Mouse (Mus musculus) layer of hippocampus, adult 2 months (tissue): Measurements from ENCODE around the gene Krtap5-1. TPM values are rescaled to one million over a fixed set of nuclear protein-coding genes. Genes with fewer than 3 reads are reported as not detected.
A peak's percentile ranks its signal among the peaks of the same experiment; 100 is the strongest.
"Not testable (repeated sequence)": the region's sequence is repeated elsewhere in the genome, so short reads cannot be mapped to it uniquely, and the experiment has no call there.

ENCODE experiments used
- DNase-seq, 2 experiments: peaks; one replicate each; pipeline ENCODE4 v3.0.0; 2022; ENCODE audit warnings: low spot score in 2 of 2
- H3K27ac ChIP-seq: fragments of 200-600 bp; 2 replicates; pipeline ENCODE4 v1.8.1; 2022
- H3K4me3 ChIP-seq: fragments of 200-600 bp; 2 replicates; pipeline ENCODE4 v1.8.1; 2022; ENCODE audit warnings: mild to moderate bottlenecking
- CTCF ChIP-seq: fragments of 200-600 bp; conservative IDR thresholded peaks from 2 replicates; pipeline ENCODE4 v1.8.1; 2022; ENCODE audit warnings: antibody characterized with exemption, mild to moderate bottlenecking, moderate library complexity
- long read RNA-seq, 2 experiments: library from polyadenylated mRNA; stranded (forward); transcript quantifications; one replicate each; pipeline ENCODE4 v2.0.0; 2021; ENCODE audit warnings: borderline mapping rate in 2 of 2
- total RNA-seq, 2 experiments: library from RNA; stranded (reverse); gene quantifications; 2 replicates each; pipeline ENCODE4 v1.2.3; 2021

Gene Krtap5-1
- not detected for total RNA-seq
- long read RNA-seq, experiment 1 = 0 reads
- long read RNA-seq, experiment 2 = 0 reads

DNA sequence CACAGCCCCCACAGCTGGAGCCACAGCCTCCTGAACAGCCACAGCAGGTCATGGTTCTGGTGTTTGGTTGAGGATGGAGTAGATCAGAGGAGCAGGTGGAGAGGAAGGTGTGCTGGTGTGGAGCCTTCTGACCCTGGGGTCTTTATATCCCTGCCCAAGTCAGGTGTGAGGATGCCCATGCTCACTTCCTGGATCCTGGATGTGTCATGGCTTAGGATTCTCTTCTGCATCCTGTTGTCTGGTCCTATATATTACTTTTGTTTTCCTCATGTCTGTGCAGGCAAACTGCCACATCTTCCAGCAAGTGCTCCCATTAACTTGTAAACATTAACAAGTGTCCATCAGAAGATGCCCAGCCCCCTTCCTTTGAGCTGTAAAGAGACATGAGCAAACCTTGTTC is at the start of gene Krtap5-1:
Krtap5-1 (minus strand) TSS at position 101 of the 400 bp plus-strand sequence.
- H3K4me3 ChIP-seq, DNase-seq, H3K27ac ChIP-seq: not testable (repeated sequence)

DNA sequence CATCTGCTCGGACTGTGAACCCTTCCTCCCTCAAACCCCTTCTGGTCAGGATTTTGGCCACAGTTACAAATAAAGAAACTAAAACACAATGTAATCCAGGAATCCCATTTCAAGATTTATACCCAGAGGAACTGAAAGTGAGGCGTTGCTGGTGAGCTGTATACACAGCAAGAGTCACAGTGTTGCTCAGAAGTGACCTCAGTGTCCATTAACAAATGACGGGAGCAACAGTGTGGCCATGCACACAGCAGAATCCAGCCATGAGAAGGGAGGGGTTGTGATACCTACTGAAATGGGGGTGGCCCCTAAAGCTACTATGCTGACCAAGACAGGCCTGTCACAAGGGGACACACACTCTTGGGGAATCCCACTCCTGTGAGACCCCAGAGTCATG is 45.3 kb upstream of the Krtap5-1 start:
- no peak for DNase-seq

GRCm38 (mm10) chr7:142341564-142342246 is 44.8 kb upstream of the Krtap5-1 start:
- no peak for DNase-seq
- Histone ChIP-seq H3K27ac (peak overlapping the region; percentile 51; the same call in 1 of the 2 replicates), H3K4me3 (no peak overlapping the region)
- no peak for TF ChIP-seq CTCF

More for the DNA sequence above, 45.3 kb upstream of the Krtap5-1 start:
- H3K27ac ChIP-seq = peak overlapping the region; percentile 28; the same call in 1 of the 2 replicates
- H3K4me3 ChIP-seq = no peak overlapping the region
- no peak for TF ChIP-seq CTCF

GRCm38 (mm10) chr7:142340269-142340970 is 43.5 kb upstream of the Krtap5-1 start:
- no peak for TF ChIP-seq CTCF
- DNase-seq = no peak
- H3K27ac ChIP-seq = peak overlapping the region; percentile 51; the same call in 1 of the 2 replicates
- H3K4me3 ChIP-seq = no peak overlapping the region

DNA sequence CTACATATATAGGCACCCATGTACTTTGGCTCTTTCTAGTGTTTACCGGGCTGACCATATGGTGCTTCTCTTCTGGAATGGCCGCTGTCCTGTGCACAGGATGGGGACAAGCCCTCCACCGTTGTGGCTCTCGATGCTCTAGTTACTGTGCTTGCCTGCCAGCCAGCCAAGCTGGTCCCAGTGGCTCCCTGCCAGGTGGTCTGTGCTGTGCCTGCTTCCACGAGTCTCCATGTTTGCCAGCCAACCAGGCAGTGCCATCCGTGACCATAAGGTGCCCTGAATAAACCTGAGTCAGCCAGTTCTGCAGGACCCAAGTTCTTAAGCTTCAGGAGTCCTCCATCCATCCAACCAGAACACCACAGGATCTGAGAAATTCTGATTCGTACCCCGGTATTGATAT is 38.2 kb upstream of the Krtap5-1 start:
- no peak for TF ChIP-seq CTCF
- Histone ChIP-seq H3K27ac (no peak overlapping the region), H3K4me3 (no peak overlapping the region)
- no peak for DNase-seq

- peak; percentile 75 to 95 for DNase-seq
- H3K4me3 ChIP-seq = no peak overlapping the region
- peak; percentile 97 for TF ChIP-seq CTCF
Observed at GRCm38 (mm10) chr7:142334246-142334645, 37.3 kb upstream of the Krtap5-1 start.

GRCm38 (mm10) chr7:142332741-142333140 is 35.8 kb upstream of the Krtap5-1 start:
- not testable (repeated sequence) for DNase-seq, H3K27ac ChIP-seq, H3K4me3 ChIP-seq

More at GRCm38 (mm10) chr7:142334246-142334645, 37.3 kb upstream of the Krtap5-1 start:
- no peak overlapping the region for H3K27ac ChIP-seq

DNA sequence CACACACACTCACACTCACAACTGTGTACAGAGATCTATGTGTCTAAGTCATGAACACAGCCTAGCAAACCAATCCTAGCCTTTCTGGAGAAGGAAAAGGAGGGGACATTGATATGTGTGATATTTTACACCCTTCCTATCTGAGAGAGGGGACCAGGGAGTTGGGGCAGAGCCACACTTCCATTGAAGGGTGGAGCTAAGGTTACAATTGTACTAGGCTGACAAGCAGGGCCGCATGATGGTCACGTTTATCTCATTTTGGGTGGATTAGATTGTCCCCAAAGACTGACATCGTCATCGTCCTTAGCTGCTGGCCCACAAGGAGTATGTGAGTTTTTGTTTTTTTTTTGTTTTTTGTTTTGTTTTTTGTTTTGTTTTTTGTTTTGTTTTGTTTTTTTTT is 34.4 kb upstream of the Krtap5-1 start:
- DNase-seq = no peak
- TF ChIP-seq CTCF = no peak
- H3K4me3 ChIP-seq = no peak overlapping the region

DNA sequence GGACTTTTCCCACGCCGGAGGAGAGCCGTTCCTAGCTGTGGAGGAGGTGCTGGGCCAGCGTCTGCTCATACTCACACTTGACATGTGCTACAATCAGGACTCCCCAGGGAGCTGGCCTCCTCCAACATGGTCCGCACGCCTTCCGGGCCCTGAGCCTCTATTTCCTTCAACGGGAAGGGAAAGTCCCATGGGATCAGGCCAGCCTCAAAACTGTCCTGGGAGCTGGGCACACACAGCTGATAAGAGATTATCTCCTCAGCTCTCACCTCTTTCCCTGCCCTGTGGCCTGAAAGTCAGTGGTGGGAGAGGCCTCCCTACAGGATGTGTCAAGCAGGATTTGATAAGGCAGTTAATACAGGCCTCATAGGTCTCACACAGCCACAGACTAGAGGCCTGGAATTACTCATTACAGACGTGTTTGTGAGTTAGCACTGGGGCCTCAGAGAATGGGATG is 33.4 kb upstream of the Krtap5-1 start:
- no peak overlapping the region for H3K27ac ChIP-seq
- H3K4me3 ChIP-seq = no peak overlapping the region
- DNase-seq = no peak
- no peak for TF ChIP-seq CTCF

More for the DNA sequence above, 34.4 kb upstream of the Krtap5-1 start:
- H3K27ac ChIP-seq = no peak overlapping the region

DNA sequence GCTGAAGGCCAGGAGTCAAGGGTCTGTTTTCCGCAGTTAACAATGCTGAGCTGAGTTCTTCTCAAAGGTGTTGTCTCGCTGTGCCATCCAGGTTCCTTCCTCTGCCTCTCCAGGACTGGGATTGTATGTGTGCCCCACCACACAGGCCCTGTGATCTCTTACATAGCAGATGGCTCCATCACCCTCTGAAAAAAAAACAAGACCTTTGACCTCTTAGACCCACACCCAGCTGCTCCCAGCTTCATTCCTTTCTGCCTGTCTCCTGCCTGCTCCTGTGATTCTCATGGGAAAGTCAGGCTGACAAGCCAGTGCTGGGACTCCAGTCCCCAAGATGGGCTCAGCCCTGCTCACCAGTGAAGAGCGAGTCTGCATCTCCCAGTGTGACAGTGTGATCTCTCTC is 31.6 kb upstream of the Krtap5-1 start:
- H3K27ac ChIP-seq = no peak overlapping the region
- TF ChIP-seq CTCF = no peak
- H3K4me3 ChIP-seq = no peak overlapping the region
- DNase-seq = no peak

DNA sequence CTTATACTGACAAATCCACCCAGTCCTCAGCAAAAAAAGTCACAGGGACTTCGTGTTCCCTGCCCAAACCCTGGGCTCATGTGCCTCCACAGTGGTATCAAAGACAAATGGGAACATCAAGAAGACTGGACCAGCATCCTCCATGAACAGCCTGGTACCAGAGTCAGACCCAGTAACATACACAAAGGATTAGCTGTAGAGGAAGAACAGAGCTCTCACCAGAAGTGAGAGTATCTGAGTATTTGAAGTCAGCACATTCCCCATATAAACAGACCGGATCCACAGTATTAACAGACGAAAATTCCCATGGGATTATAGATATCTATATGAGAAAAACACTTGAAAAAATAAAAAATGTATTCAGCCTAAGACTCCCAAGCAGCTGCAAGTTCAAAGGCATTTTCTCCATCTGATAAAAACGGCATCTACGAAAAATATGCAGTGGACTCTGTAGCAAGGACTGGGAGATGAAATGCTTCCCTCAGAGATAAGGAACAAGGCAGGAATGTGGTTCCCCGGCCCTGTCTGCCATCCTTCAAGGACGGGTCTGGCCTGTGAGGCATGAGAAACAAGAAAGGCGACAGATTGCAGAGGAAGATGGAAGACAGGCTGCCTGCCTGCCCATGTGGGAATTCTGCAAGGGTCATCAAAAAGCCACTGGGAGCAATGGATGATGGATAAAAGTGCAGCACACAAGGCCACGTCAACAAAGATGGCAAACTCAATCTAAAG is 30.0 kb upstream of the Krtap5-1 start:
- Histone ChIP-seq H3K4me3 (no peak overlapping the region), H3K27ac (no peak overlapping the region)
- no peak for DNase-seq
- TF ChIP-seq CTCF = no peak

DNA sequence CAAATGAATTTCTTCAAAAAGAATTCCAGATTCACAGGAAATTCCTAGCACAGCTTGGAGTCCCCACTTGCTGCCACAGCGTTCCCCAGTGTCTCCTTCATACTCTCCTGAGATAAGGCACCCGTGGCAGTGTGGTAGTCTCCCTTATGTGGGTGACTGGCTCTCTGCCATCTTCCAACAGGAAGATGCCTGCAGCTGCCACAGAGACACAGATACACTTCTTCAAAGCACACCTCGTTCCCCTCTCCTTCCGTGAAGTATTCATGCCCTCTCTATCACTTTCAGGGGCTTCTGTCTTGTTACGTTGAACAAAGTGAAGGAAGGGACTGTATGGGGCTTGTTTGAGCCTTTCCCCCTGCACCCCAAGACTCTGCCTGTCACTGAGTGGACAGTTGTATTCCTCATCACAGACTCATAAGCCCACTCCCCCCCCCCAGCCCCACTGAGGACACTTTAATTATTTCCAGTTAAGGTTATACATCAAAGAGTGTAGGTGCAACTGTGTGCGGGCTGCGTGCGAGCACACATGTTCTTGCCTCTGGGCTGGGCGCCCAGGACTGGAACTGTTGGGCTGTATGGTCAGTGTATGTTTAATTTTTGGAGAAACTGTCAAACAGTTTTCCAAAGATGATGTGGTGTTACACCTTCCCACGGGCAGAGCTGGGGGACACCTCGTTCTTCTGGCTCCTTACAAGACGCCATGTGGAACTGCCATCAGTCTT is 26.6 kb upstream of the Krtap5-1 start:
- Histone ChIP-seq H3K27ac (no peak overlapping the region), H3K4me3 (no peak overlapping the region)
- no peak for TF ChIP-seq CTCF
- DNase-seq = no peak
